Mouse (Mus musculus) embryo, embryonic 11 days (tissue): ENCODE data around the gene Cenpm.

Experiments
- DNase-seq: peaks from one replicate; pipeline ENCODE4 v3.0.0-alpha.2; 2015

Cenpm gene

DNA sequence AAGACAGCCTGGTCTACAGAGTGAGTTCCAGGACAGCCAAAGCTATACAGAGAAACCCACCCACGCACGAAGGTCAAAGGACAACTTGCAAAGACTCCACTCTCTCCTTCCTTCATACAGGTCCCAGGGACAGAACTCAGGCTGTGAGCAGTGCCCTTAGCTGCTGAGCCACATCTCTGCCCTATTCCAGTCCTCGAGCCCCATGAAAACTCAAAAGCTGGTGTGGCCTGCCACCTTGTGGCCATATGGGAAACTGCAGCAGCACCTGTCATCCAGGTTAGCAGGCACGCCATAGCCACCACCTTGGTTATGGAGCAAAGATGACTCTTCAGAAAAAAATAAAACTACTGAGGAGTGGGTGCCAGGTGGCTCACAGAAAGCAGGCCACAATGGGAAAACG lies 8.0 kb downstream of the Cenpm start:
- DNase-seq = peak; percentile 78

- no peak for DNase-seq
These were observed 8.9 kb downstream of the Cenpm start for GRCm38 (mm10) chr15:82235661-82236060.

DNA sequence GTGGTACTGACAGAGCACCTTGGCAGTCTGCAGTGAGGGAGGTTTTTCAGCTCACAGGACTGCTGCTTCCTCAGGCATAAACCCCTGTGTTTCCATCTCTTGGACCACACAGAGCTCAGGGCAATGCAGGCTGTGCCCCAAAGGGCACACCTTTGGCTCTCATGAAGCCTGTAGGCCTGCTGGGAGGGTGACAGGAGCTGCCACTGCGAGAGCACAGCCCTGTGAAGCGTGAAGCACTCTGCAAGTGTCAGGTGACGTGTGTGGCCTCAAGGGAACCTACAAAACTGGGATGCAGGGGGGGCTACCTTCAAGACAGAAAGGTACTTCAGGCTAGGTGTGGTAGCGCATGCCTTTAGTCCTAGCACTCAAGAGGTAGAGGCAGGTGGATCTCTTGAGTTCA lies 11.9 kb downstream of the Cenpm start:
- DNase-seq = no peak

DNA sequence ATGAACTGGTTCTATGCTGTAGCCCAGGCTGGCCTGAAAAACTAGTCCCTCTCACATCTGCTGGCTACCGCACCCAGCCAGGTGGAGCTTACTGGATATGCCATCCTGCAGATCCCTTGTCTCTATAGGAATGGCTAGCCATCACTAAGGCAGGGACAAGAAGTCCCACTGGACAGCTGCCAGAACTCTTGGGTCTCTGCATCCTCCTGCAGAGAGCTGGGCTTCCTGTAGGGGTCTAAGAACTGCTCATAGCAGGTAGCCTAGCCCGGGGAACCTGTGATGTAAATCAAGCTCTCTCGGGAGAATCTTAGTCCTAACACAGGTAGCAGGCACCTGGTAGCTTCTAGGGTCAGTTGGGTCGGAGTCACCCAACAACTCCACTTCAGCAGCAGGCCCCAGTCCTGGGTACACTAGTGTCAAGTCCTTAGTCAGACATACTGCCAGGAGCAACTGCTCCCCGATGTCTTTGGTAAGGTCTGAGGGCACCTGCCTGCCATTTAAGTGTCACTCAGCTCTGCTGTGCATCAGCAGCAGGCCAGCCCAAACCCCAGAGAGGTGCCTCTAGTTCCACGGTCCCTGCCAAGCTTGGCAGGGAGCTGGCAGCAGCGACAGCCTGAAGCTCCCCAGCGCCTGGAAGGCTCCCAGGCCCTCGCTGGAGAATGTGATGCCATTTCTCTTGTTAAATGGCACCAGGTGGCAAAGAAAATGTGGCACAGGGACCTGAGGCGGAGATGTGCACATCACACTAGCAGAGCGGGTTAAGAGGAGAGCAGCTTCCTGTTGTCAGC lies 12.8 kb downstream of the Cenpm start:
- no peak for DNase-seq

- DNase-seq = no peak
These were observed 13.4 kb downstream of the Cenpm start for GRCm38 (mm10) chr15:82231100-82231499.

DNA sequence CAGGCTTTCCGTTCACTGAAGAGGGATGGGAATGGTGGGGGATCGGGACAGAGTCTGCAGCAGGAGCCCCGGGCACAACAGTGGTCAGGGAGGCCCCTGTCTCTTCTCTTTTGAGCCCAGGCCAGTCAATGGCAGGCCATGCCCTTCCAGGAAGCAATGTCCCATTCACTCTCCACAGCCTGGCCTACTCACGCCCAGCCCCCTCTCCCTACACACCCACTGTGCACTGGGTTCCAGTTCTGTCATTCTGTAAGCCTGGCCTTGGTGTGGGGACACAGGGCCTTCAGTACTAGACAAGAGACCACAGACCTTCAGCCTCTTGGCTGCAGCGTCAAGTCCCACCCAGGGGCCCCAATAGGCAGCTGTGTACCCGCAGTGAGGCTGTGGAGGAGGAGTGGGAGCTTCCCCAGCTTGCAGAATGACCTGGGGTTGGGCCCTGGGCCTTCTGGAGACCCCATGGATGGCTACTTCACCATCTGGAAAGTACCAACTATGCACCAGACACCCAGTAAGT lies 14.4 kb downstream of the Cenpm start:
- DNase-seq = no peak

DNA sequence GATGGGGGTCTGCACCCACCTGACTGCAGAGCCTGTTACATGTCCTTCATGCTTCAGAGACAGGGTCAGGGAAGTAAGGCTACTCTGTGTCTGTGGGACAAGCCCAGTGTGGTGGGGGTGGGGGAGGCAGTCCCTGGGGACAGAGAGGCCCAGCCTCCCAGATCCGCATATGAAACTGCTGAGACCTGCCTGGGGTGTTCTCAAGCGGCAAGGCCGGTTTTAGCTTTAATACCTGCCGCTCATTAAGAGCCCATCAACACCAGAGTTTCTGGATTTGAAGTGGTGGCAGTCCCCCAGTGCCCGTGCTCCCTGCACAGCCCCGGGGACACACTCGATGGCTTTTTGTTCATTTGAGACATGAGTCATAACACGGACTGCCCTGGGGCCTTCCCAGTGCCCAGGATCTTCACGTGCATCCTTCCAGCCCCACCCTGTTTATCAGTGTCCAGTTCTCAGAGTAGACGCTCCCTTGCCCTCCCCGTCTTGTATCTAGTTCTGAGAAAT lies 15.0 kb downstream of the Cenpm start:
- no peak for DNase-seq

DNA sequence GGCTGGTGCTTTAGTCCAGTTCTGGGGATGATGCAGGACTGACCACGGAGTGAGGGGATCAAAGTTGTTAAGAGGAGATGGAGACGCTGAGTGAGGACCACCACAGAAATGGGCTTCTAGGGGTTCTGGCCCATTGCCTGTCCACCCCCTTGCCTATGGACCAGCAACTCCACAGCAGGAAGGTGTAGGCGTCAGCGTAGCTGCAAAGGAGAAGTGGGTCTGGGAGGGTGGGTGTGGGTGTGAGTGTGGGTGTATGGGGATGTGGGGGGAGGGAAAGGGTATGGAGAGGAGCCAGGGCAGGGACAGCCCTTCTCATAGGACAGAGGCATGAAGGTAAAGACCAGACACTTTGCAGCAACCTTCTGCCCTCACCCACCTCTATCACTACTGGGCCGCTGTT lies 18.8 kb downstream of the Cenpm start:
- DNase-seq = no peak

- no peak for DNase-seq
These were observed 19.8 kb downstream of the Cenpm start for GRCm38 (mm10) chr15:82224602-82225215.

GRCm38 (mm10) chr15:82223657-82224601 lies 20.6 kb downstream of the Cenpm start, which contains the start of gene Tnfrsf13c:
Gene Tnfrsf13c (minus strand): TSS chr15:82224369.
- DNase-seq = peak; percentile 44

DNA sequence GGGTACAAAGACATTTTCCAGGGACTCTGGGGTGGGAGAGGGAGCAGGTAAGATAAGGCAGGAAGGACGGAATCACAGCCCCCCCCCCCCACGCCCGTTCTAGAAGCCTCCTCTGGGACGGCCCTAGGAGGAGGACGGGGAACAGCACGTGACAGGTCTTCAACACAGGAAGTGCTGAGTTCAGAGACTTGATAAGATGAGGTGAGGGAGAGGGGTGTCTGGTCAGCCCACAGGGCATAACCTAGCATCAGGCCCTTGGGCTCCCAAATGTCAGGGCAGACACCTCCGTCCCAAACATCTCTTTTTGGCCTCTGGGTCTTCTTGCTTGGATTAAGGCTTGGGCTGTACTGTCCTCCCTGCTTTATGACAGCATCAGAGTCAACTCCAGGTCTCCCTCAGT lies 21.3 kb downstream of the Cenpm start:
- DNase-seq = no peak

DNA sequence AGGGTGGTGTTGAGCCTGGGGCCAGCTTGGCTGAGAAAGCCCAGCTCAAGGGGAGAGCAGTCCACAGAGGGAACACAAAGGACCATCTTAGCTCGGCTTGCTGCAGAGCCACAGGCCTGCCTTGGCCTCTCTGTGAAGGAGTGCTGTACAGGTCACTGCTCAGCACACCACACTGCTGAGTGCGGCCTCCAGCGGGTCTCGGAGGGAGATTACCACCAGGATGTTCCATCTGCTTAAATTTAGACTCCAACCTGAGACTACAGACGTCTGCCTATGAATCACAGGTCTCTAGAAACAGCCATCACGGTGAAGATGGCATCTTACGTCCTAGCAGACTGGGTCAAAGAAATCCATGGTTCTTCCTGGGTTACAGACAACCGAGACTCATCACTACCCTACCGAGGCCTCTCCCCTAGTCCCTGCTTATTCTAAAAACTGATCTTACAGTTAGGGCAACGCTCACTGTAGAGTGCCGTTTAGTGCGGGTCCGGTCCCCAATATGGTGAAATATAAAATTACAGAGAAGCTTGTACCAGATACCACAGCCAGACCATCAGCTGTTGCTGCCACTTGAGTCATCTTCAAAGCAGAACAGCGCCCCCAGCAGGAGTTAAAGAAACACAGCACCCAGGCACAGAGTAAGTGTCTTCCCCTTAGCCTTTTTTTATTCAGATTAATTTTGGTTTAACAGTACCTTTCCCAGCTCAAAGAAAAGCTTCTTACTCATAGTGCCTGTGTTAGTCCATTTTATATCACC lies 23.3 kb downstream of the Cenpm start:
- no peak for DNase-seq

GRCm38 (mm10) chr15:82220003-82220675 lies 24.4 kb downstream of the Cenpm start:
- DNase-seq = no peak

DNA sequence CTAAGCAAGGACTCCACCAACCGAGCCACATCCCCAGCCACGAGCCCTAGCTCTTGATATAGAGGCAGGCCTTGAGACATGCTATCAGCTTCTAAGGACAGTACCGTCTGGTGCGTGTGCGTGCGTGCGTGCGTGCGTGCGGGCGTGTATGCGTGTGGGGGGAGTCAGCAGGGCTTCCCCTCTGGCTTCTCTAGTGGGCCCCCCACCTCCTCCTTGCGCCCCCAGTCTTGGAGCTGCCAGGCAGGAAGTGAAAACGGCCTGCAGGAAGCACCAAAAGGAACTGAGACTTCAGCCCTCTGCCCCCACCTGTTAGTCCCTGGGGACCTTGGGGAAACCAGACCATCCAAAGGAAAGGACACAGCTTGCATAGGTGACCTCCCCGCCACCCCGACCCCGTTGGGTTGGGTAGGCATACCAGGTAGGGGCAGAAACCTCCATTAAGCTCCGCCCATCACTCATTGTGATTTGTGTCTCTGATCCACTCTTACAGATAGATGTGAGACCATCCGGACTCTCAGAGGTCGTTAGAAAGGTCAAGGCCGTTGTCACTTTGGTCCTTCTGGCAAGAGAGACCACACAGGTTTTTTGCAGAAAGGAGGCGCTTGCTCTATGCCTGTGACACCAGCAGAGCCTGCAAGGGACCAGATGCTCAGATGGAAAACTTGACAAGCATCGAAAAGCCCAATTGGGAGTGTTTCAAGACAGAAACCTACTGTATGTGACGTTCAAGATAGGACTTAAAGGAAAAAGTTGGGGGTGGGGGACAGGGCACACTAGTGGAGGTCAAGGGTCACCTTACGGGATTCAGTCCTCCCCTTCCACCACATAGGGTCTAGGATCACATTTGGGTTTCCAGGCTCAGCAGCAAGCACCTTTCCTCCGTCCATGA lies 25.5 kb downstream of the Cenpm start:
- no peak for DNase-seq

- DNase-seq = no peak
These were observed 26.6 kb downstream of the Cenpm start for GRCm38 (mm10) chr15:82217980-82218379.

DNA sequence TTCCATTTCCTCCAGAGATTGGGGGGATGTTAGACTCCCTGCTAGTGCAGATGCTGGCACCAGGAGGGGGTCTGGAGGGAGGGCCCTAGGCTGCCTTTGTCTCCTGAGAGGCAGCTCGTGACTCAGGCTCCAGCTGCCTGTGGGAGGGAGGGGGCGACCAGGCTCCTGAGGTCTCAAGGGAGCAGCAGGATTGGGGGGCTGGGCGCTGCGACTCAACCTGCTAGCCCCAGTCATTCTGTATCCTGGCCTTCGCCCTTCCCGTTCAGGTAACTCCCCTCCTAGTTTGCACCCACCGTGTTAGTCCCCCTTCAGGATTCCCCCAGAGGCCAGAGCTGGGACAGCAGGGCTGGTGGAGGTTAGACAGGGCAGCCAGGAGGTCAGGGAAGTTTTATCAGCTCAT lies 27.5 kb downstream of the Cenpm start:
- no peak for DNase-seq

GRCm38 (mm10) chr15:82216142-82216827 lies 28.3 kb downstream of the Cenpm start:
- no peak for DNase-seq

DNA sequence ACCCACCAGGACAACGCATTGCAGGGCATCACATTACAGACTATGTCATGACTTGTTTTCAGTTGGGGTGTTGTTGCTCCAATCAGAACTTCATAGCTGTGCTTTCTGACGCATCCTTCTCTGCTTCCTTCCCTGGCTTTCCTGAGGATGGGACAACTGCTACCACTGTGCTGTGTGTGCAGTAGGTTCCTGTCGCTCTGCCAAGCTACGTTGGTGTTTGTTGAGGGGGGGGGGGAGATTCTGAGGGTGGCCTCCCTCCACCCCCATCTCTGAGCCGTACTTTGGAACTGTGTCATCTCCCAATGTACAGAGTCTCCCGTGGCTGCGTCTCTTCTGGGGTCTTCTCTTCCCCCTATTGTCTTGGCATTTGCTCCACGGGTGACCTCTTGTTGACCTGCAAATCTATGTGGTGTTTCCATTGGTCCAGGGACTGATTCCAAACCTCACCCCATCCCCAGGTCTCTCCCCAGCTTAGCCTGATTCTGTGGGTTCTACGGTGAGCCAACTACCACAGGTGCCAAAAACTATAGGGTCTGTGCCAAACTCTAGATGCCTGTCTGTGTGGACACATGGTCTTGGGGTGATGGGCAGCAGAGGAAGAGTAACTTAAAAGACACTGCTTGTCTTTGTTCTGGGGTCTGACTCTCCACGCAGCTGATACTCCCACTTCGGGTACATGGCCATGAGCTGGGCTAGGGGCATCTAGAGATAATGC lies 29.1 kb downstream of the Cenpm start:
- no peak for DNase-seq

- no peak for DNase-seq
These were observed 31.3 kb downstream of the Cenpm start for GRCm38 (mm10) chr15:82213222-82213621.
